Mouse (Mus musculus): ENCODE data around the gene Sergef.

Sergef gene

DNA sequence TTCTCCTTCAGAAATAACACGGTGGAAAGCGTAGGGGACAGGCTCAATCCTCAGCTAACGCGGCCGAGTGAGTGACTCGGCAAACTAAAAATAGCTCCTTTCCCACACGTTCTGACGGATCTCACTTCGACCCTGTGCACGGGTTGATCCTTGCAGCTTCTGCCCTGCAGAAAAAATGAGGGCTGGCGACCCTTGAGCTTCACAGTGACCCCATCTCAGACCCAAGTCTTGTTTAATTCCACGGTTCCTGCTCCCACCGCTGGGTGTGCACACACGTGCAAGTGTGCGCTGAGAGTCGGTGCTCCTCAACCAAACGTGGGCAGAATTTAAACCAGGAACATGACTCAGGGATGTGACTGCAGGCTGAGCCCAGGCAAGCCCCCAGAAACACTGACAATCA lies 52.1 kb downstream of the Sergef start:
- in situ Hi-C loops (cut with MboI; ENCODE audit: low pct_unique_long_range_greater_than_20kb in 1 of 2, low sequenced_read_pairs in 2 of 2, unreplicated experiment in 1 of 2): no loop called here

- in situ Hi-C loops (cut with MboI; ENCODE audit: low pct_unique_long_range_greater_than_20kb in 1 of 2, low sequenced_read_pairs in 2 of 2, unreplicated experiment in 1 of 2): no loop called here
Measured at GRCm38 (mm10) chr7:46586621-46587216, 52.9 kb downstream of the Sergef start.

GRCm38 (mm10) chr7:46582750-46583149 lies 56.9 kb downstream of the Sergef start:
- in situ Hi-C loops (cut with MboI; ENCODE audit: low pct_unique_long_range_greater_than_20kb in 1 of 2, low sequenced_read_pairs in 2 of 2, unreplicated experiment in 1 of 2): no loop called here

- in situ Hi-C loops (cut with MboI; ENCODE audit: low pct_unique_long_range_greater_than_20kb in 1 of 2, low sequenced_read_pairs in 2 of 2, unreplicated experiment in 1 of 2): no loop called here
Measured at GRCm38 (mm10) chr7:46581358-46581930, 58.2 kb downstream of the Sergef start.

DNA sequence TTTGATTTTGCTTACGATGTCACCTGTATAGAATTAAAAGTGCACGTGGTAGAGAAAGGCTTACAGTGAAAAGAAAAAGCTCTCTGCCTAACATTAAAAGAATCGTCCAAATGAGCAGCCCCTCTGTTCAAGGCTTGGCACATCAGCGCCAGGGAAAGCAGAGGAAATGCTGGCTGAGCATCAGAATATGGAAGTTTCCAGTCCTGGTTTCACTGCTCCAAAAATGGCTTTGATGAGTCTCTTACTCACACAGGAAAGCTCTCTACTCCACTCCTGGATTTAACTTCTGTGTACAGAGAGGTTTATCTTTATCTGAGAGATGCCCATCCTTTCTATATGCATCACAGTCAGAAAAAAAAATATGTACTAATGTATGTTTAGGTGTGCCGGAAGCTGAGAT lies 61.5 kb downstream of the Sergef start:
- in situ Hi-C loops (cut with MboI; ENCODE audit: low pct_unique_long_range_greater_than_20kb in 1 of 2, low sequenced_read_pairs in 2 of 2, unreplicated experiment in 1 of 2): no loop called here

GRCm38 (mm10) chr7:46575897-46576296 lies 63.7 kb downstream of the Sergef start:
- in situ Hi-C loops (cut with MboI; ENCODE audit: low pct_unique_long_range_greater_than_20kb in 1 of 2, low sequenced_read_pairs in 2 of 2, unreplicated experiment in 1 of 2): no loop called here

DNA sequence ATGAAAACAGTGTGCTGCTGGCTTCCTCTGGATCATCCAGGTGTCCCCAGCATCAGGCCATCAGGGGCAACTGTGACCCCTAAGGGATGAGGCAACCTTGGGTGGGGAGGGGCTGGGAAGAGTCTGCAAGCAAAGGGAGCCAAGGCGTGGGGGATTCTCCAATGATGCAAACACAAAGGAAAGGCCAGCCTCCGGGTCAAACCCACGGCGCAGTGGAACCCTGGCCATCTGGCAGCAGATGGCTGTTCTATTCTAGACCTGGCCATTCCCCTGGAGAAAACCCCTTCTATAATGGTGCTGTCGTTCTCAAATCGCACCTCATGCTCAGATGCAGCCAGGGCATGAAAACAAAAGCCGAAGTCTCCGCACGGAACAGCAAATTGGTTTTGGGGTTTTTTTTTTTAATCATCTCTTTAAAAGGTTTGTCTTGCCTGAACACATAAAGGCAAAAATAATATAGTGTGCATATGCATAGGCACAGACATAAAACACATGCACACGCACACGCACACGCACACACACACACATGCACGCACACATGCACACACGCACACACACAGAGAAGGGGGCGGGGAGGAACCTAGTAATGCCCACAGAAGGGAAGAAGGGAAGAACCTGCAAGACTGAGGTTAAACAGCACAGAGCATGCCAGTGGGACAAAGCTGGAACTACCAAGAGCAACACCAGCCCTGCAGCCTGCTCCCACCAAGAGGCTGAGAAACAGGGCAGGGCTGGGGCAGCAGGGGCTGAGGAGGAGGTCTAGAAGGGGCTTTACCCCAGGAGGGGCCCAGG lies 66.6 kb downstream of the Sergef start:
- in situ Hi-C loops (cut with MboI; ENCODE audit: low pct_unique_long_range_greater_than_20kb in 1 of 2, low sequenced_read_pairs in 2 of 2, unreplicated experiment in 1 of 2): no loop called here

- in situ Hi-C loops (cut with MboI; ENCODE audit: low pct_unique_long_range_greater_than_20kb in 1 of 2, low sequenced_read_pairs in 2 of 2, unreplicated experiment in 1 of 2): loop anchor here (10.0 kb wide), 1 partner anchor 175 kb away; the partner anchor contains the start of gene Kcnc1 (in 2 of the 2)
Measured at GRCm38 (mm10) chr7:46569509-46569908, 70.1 kb downstream of the Sergef start.

DNA sequence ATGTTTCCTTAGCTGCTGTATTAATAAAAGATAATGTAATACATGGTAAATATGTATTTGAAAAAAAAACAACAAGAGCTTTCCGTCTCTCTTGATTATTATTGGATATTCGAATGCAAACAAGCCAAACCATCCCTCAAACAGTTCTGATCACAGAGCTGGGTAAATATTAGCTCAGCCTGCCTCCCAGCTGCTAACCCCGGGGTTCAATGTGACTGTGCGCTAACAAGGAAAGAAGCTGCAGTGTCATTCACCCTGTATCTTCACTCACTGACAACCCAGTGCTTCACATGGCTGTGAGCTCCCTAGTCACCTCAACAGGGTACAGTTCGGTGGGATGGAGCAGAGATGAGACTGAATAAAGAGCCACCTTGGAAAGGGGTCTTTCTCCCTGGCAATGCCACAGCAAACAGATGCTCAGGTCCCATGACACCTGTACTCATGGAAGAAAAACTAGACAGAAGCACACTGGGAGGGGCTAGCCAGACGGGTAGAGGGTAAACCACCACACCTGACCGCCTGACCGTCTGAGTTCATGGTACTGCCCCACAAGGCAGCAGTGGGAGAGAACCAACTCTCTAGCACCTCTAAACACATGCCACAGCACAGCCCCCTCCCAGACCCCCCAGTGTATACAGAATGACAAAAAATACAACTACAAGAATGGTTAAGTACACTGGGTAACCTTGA lies 73.1 kb downstream of the Sergef start:
- in situ Hi-C loops (cut with MboI; ENCODE audit: low pct_unique_long_range_greater_than_20kb in 1 of 2, low sequenced_read_pairs in 2 of 2, unreplicated experiment in 1 of 2): loop anchor here (10.0 kb wide), 1 partner anchor 172 kb away; the partner anchor contains the start of gene Kcnc1 (in 2 of the 2)

DNA sequence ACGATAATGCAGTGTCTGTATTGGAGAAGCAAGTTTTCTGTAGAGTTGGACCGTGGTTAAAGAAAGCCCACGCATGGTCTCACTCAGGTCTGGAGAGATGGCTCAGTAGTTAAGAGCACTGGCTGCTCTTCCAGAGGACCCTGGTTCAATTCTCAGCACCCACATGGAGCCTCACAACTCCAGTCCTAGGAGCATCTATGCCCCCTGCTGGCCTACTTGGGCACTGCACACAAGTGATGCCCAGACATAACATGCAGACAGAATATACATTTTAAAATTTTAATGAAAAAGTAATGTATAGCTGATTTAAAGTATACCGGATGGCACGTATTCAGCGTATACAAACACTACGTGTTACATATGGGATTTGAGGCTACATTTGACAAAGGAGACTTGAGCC lies 74.2 kb downstream of the Sergef start:
- in situ Hi-C loops (cut with MboI; ENCODE audit: low pct_unique_long_range_greater_than_20kb in 1 of 2, low sequenced_read_pairs in 2 of 2, unreplicated experiment in 1 of 2): loop anchor here (10.0 kb wide), 1 partner anchor 171 kb away; the partner anchor contains the start of gene Kcnc1 (in 2 of the 2)

GRCm38 (mm10) chr7:46563801-46564200 lies 75.8 kb downstream of the Sergef start:
- in situ Hi-C loops (cut with MboI; ENCODE audit: low pct_unique_long_range_greater_than_20kb in 1 of 2, low sequenced_read_pairs in 2 of 2, unreplicated experiment in 1 of 2): loop anchor here (10.0 kb wide), 1 partner anchor 169 kb away; the partner anchor contains the start of gene Kcnc1 (in 2 of the 2)

DNA sequence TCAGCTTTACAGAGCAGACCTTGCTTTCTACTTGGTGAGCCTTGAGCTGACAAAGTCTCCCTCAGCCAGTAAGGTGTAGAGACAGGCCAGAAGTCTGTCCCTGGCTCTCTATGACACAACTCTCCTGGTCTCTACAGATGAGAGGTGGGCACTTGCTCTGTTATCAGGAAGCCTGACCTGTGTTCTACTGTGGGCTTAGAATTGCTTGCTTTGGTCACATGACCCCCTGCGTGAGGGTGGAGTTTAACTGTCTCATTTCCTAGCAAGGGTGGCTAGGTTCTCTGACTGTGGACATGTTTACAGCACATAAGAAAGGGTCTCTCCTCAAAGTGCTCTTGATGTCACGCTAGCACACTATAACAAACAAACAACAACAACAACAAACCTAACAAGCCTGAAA lies 79.5 kb downstream of the Sergef start:
- in situ Hi-C loops (cut with MboI; ENCODE audit: low pct_unique_long_range_greater_than_20kb in 1 of 2, low sequenced_read_pairs in 2 of 2, unreplicated experiment in 1 of 2): loop anchor here (10.0 kb wide), 1 partner anchor 165 kb away; the partner anchor contains the start of gene Kcnc1 (in 2 of the 2)

DNA sequence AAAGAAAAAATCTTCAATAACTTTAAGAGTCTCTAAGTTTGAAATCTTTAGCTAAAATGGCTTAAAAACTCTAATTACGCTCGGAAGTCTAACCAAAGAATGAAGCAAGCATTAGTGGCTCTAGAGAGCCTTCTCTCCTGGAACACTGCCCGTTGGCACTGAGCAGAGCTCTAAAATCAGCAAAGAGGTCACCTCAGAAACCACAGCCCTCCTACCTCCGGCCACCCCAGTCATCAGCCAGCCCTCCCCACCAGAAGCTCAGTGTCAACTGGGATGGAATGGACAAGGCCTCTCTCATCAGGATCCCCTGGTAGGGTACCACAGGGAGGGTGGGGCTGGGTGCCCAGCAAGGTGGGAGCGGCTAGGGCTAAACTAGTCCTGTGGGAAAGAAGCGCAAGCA lies 80.0 kb downstream of the Sergef start:
- in situ Hi-C loops (cut with MboI; ENCODE audit: low pct_unique_long_range_greater_than_20kb in 1 of 2, low sequenced_read_pairs in 2 of 2, unreplicated experiment in 1 of 2): loop anchor here (10.0 kb wide), 1 partner anchor 165 kb away; the partner anchor contains the start of gene Kcnc1 (in 2 of the 2)

DNA sequence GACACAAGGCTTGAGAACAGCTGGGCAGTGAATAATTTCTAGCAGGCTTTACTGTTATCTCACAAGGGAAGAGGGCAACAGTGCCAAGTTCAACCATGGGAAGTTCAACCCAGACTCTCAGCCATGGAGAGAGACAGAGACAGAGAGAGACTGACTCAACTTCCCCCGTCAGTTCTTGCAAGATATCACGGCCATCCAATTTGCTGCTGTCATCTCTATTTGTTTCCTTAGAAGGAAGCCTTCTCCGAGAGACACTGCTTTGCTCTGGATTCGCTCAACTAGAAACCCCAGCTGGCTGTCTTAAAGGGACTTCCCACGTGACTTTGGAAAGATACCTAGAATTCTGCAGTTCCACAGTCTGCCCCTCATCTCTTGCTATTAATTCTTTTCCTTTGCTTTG lies 80.6 kb downstream of the Sergef start:
- in situ Hi-C loops (cut with MboI; ENCODE audit: low pct_unique_long_range_greater_than_20kb in 1 of 2, low sequenced_read_pairs in 2 of 2, unreplicated experiment in 1 of 2): no loop called here

GRCm38 (mm10) chr7:46557996-46558395 lies 81.6 kb downstream of the Sergef start:
- in situ Hi-C loops (cut with MboI; ENCODE audit: low pct_unique_long_range_greater_than_20kb in 1 of 2, low sequenced_read_pairs in 2 of 2, unreplicated experiment in 1 of 2): no loop called here

DNA sequence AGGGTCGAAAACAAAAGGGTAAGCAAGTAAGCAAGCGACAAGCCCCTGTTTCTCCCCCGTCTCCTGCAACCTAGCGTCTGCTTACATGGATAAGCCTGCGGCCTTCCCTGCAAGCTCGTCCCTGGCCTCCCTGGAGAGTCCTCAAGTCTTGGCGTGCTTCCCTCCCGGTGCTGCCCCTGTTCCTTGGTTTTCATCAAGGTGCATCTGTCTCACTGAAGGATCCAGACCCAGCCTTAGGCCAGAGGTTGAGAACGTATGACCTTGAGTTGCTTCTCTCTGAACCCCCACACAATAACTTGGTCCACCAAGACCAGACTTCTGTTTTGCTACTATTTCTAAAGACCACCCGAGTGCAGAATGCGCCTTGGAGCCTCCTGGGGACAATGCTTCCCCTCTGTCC lies 82.2 kb downstream of the Sergef start:
- in situ Hi-C loops (cut with MboI; ENCODE audit: low pct_unique_long_range_greater_than_20kb in 1 of 2, low sequenced_read_pairs in 2 of 2, unreplicated experiment in 1 of 2): no loop called here

GRCm38 (mm10) chr7:46556358-46557118 lies 83.1 kb downstream of the Sergef start:
- in situ Hi-C loops (cut with MboI; ENCODE audit: low pct_unique_long_range_greater_than_20kb in 1 of 2, low sequenced_read_pairs in 2 of 2, unreplicated experiment in 1 of 2): no loop called here

DNA sequence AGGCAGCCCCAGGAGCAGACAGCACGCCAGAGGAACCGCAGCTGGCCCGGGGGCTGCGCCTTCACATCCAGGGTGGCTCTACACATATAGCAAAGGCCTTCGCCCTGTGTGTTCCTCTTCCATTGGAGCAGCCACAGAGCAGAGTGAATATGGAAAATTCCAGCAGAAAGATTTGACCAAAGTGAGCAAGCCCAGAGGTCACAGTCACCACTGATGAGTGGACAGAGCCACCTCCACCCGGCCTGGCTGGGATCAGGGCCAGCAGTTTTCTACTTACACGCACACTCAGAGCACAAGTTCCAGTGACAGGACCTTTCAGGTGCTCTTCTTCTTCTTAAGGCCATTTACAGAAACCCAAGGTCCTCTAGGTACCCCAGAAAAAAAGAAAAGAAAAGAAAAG lies 83.9 kb downstream of the Sergef start:
- in situ Hi-C loops (cut with MboI; ENCODE audit: low pct_unique_long_range_greater_than_20kb in 1 of 2, low sequenced_read_pairs in 2 of 2, unreplicated experiment in 1 of 2): no loop called here
